ENCODE assay signal across 14 mouse cellular contexts in the genomic region with DNA sequence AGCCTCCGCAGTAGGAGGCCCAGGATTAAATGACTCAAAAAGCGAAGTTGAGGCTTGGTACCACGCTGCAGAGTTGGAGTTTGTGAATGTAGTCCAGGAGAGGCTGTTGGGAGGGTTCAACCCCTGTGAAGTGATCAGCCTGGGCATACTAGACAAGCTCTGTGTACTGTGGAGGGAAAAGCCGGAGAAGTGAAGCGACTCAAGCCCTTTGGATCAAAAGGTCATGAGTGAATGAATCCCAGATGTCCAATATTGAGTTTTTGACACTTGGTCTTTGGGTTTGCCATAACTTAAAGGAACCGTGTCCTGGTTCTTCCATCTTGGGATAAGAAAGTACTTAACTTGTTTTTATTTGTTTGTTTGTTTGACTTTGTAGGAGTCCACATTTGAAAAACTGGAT.
"Had no signal": no experiment of that assay in that cellular context is flagged by ENCODE, and none has a peak within 500 bp of the region (broad histone marks: within the 10 kb centered on the region; RNA-seq: fewer than 3 reads in every experiment).

No protein-coding gene starts in this region.

- DNase-seq: lung, adult 18-20 months; lung, embryonic 14.5 days; lung, postnatal 10 days; lung, postnatal 36 days; thymus, adult 2 months; thymus, postnatal 25 days; thymus, postnatal 4 days had no signal

- H3K4me1 ChIP-seq: megakaryocyte, embryonic 14.5 days; midbrain, embryonic 13.5 days; midbrain, embryonic 15.5 days; neural tube, embryonic 12.5 days; stomach, embryonic 15.5 days had no signal

- H3K27me3 ChIP-seq: megakaryocyte, embryonic 14.5 days; midbrain, embryonic 13.5 days; midbrain, embryonic 15.5 days; stomach, embryonic 15.5 days had no signal

- H3K27ac ChIP-seq: macrophage; midbrain, embryonic 13.5 days; midbrain, embryonic 15.5 days; neural tube, embryonic 12.5 days; stomach, embryonic 15.5 days; stomach, postnatal 0 days had no signal

- H3K36me3 ChIP-seq: midbrain, embryonic 13.5 days; midbrain, embryonic 15.5 days; neural tube, embryonic 12.5 days; stomach, embryonic 15.5 days had no signal

- H3K4me3 ChIP-seq: megakaryocyte, embryonic 14.5 days; midbrain, embryonic 13.5 days; midbrain, embryonic 15.5 days; neural tube, embryonic 12.5 days; stomach, embryonic 15.5 days had no signal
